Mouse (Mus musculus) embryonic facial prominence, embryonic 10.5 days (tissue): Measurements from ENCODE around the gene Mal. TPM values are rescaled to one million over a fixed set of nuclear protein-coding genes. Genes with fewer than 3 reads are reported as not detected.

Source experiments
- polyA plus RNA-seq: library from polyadenylated mRNA; unstranded; fragments of >200 nt; fragmentation: Nextera tagmentation; extraction: Ambion mirVana; gene quantifications from 2 replicates; pipeline ENCODE4 v1.2.1, GENCODE M21; 2016

The Mal gene
- polyA plus RNA-seq, 1 experiment from 2014 or later: 0.11 TPM

Other genes starting within 250 kb of the Mal start
- 0.12 and 0.26 TPM in 2 replicates for gene Gpat2, start 231.5 kb downstream of the Mal start, polyA plus RNA-seq
- 22.9 and 23.1 TPM in 2 replicates for gene Fahd2a, start 212.1 kb downstream of the Mal start, polyA plus RNA-seq
- 1.8 TPM in 2 replicates for gene Kcnip3, start 134.6 kb downstream of the Mal start, polyA plus RNA-seq
- 3.0 and 3.3 TPM in 2 replicates for gene Prom2, start 115.2 kb downstream of the Mal start, polyA plus RNA-seq
- 7.8 TPM in 2 replicates for gene Zfp661, start 69.6 kb downstream of the Mal start, polyA plus RNA-seq
- 171 and 177 TPM in 2 replicates for gene Mrps5, start 69.5 kb downstream of the Mal start, polyA plus RNA-seq
- gene Mall, start 73.2 kb upstream of the Mal start, polyA plus RNA-seq: 0.96 and 1.0 TPM in 2 replicates
- gene Nphp1, start 132.2 kb upstream of the Mal start, polyA plus RNA-seq: 42.0 and 42.9 TPM in 2 replicates
- gene Mtln, start 135.8 kb upstream of the Mal start, polyA plus RNA-seq: 20.7 and 22.2 TPM in 2 replicates
- 107 and 118 TPM in 2 replicates for gene Bub1, start 175.2 kb upstream of the Mal start, polyA plus RNA-seq
- gene Acoxl, start 182.2 kb upstream of the Mal start, polyA plus RNA-seq: 0.45 and 0.61 TPM in 2 replicates